In genomic region chr11:86944539-86944938, GRCm38 (mm10) we compare ENCODE assay signal across 14 mouse cellular contexts. TPM values are rescaled to one million over a fixed set of nuclear protein-coding genes. Genes with fewer than 3 reads are reported as not detected.
A peak's percentile ranks its signal among the peaks of the same experiment; 100 is the strongest.
DNase-seq lines count a peak whose midpoint lies in the region; ATAC-seq and TF ChIP-seq lines count a peak whose summit lies in the region.
"Had no signal": no experiment of that assay in that cellular context is flagged by ENCODE, and none has a peak within 500 bp of the region (broad histone marks: within the 10 kb centered on the region; RNA-seq: fewer than 3 reads in every experiment).

No protein-coding gene starts in this region.

- TF ChIP-seq CTCF in lung, adult 2 months (IDR thresholded peaks at IDR 0.05; ENCODE audit: insufficient read depth, low read length), result no peak

- TF ChIP-seq POLR2A in lung, adult 2 months (IDR thresholded peaks at IDR 0.05; ENCODE audit: borderline replicate concordance, extremely low read depth, low read depth, low read length), result no peak

- peaks cover 51% of the 10 kb centered on the region for H3K36me3 ChIP-seq in embryonic facial prominence, embryonic 13.5 days
- peaks cover 26% of the 10 kb centered on the region for H3K36me3 ChIP-seq in embryonic facial prominence, embryonic 10.5 days (replicated peaks)
- H3K36me3 ChIP-seq in stomach, embryonic 16.5 days (ENCODE audit: control insufficient read depth, insufficient read depth, low read length), result no peaks in the 10 kb centered on the region
- H3K36me3 ChIP-seq: liver, embryonic 13.5 days had no signal

- H3K4me2 ChIP-seq in embryonic facial prominence, embryonic 13.5 days, result no peak overlapping the region
- no peak overlapping the region for H3K4me2 ChIP-seq in stomach, embryonic 16.5 days (ENCODE audit: low read depth, low read length)
- H3K4me2 ChIP-seq: heart, embryonic 11.5 days; liver, embryonic 13.5 days; midbrain, embryonic 13.5 days had no signal

- H3K4me1 ChIP-seq in embryonic facial prominence, embryonic 13.5 days, result peaks cover 27% of the 10 kb centered on the region
- H3K4me1 ChIP-seq in embryonic facial prominence, embryonic 10.5 days, result peaks cover 13% of the 10 kb centered on the region
- H3K4me1 ChIP-seq in lung, adult 2 months (ENCODE audit: control insufficient read depth, insufficient read depth, low read length), result 0 out of 2 replicates have a peak, but pooled peaks cover under 1% of the 10 kb centered on the region
- peaks cover 10% of the 10 kb centered on the region; the same call in 1 of the 2 replicates for H3K4me1 ChIP-seq in stomach, embryonic 16.5 days (ENCODE audit: control insufficient read depth, insufficient read depth, low read length)
- H3K4me1 ChIP-seq: liver, embryonic 13.5 days had no signal

- WGBS in embryonic facial prominence, embryonic 13.5 days, result 55% methylated on average over 8 of the region's 8 CpGs
- 82% methylated on average over 8 of the region's 8 CpGs for WGBS in embryonic facial prominence, embryonic 10.5 days
- WGBS in lung, adult 2 months, result 55% methylated on average over 8 of the region's 8 CpGs
- WGBS in stomach, embryonic 16.5 days, result 37% methylated on average over 8 of the region's 8 CpGs

- ATAC-seq in embryonic facial prominence, embryonic 13.5 days (ENCODE audit: insufficient number of reproducible peaks, insufficient read depth, low FRiP score, low TSS enrichment, low read depth), result no peak
- ATAC-seq in stomach, embryonic 16.5 days (ENCODE audit: insufficient read depth, low FRiP score), result peak; percentile 72; the same call in 1 of the 2 replicates
- ATAC-seq: hindbrain, embryonic 16.5 days; midbrain, embryonic 13.5 days had no signal

- no peak for DNase-seq in embryonic facial prominence, embryonic 10.5 days (ENCODE audit: low spot score)
- DNase-seq in lung, postnatal 10 days, result peak; percentile 62
- no peak for DNase-seq in lung, adult 2 months
- DNase-seq in layer of hippocampus, postnatal 36 days, result peak; percentile 35 to 36
- DNase-seq in urinary bladder, postnatal 10 days (ENCODE audit: low spot score), result no peak
- no peak for DNase-seq in gastrocnemius, postnatal 10 days
- DNase-seq: cerebellum, postnatal 36 days; kidney, postnatal 25 days; liver, embryonic 13.5 days had no signal

- H3K9ac ChIP-seq in embryonic facial prominence, embryonic 13.5 days, result no peak overlapping the region
- no peak overlapping the region for H3K9ac ChIP-seq in stomach, embryonic 16.5 days (ENCODE audit: low read length)
- H3K9ac ChIP-seq: liver, embryonic 13.5 days; midbrain, embryonic 13.5 days had no signal

- H3K27me3 ChIP-seq in embryonic facial prominence, embryonic 13.5 days, result no peaks in the 10 kb centered on the region
- H3K27me3 ChIP-seq in embryonic facial prominence, embryonic 10.5 days (replicated peaks; ENCODE audit: low read depth, poor library complexity, severe bottlenecking), result no peaks in the 10 kb centered on the region
- no peaks in the 10 kb centered on the region for H3K27me3 ChIP-seq in stomach, embryonic 16.5 days (ENCODE audit: control insufficient read depth, insufficient read depth, low read length)
- H3K27me3 ChIP-seq: liver, embryonic 13.5 days; midbrain, embryonic 13.5 days had no signal

- H3K27ac ChIP-seq in embryonic facial prominence, embryonic 13.5 days, result peak overlapping the region; percentile 22; the same call in 1 of the 2 replicates
- H3K27ac ChIP-seq in embryonic facial prominence, embryonic 10.5 days (replicated peaks), result no peak overlapping the region
- no peak overlapping the region for H3K27ac ChIP-seq in stomach, embryonic 16.5 days (ENCODE audit: low read length)
- H3K27ac ChIP-seq: liver, embryonic 13.5 days; midbrain, embryonic 13.5 days had no signal

- H3K9me3 ChIP-seq in embryonic facial prominence, embryonic 13.5 days, result no peaks in the 10 kb centered on the region
- no peaks in the 10 kb centered on the region for H3K9me3 ChIP-seq in embryonic facial prominence, embryonic 10.5 days
- no peaks in the 10 kb centered on the region for H3K9me3 ChIP-seq in stomach, embryonic 16.5 days (replicated peaks; ENCODE audit: control insufficient read depth, low read length)
- H3K9me3 ChIP-seq: liver, embryonic 13.5 days; midbrain, embryonic 13.5 days had no signal

- no peak overlapping the region for H3K4me3 ChIP-seq in embryonic facial prominence, embryonic 13.5 days
- no peak overlapping the region for H3K4me3 ChIP-seq in embryonic facial prominence, embryonic 10.5 days
- H3K4me3 ChIP-seq in lung, adult 2 months (replicated peaks; ENCODE audit: extremely low read depth, low read depth, low read length), result no peak overlapping the region
- no peak overlapping the region for H3K4me3 ChIP-seq in stomach, embryonic 16.5 days (replicated peaks; ENCODE audit: low read length)
- H3K4me3 ChIP-seq: liver, embryonic 13.5 days; midbrain, embryonic 13.5 days had no signal

RNA-seq across cellular contexts. Expression of gene Ypel2, which starts 49.0 kb away (rescaled TPM):
- polyA plus RNA-seq in embryonic facial prominence, embryonic 13.5 days (2015; fragmentation: Nextera tagmentation; extraction: Ambion mirVana), result 12.2 and 14.6 TPM in 2 replicates
- polyA plus RNA-seq in embryonic facial prominence, embryonic 10.5 days (2016; fragmentation: Nextera tagmentation; extraction: Ambion mirVana), result 4.2 and 5.4 TPM in 2 replicates
- polyA plus RNA-seq in lung, adult 2 months (2012; rRNA removed), result 5.9 and 9.7 TPM in 2 replicates
- total RNA-seq in layer of hippocampus, postnatal 36 days (2021), result 10 to 100 TPM; 27.5 to 29.0 TPM
- 7.7 and 8.1 TPM in 2 replicates for polyA plus RNA-seq in stomach, embryonic 16.5 days (2015; fragmentation: Nextera tagmentation; extraction: Ambion mirVana)
- 10 to 100 TPM in 1 of 2 experiments, 1 to 10 TPM in 1; 9.8 to 11.6 TPM for total RNA-seq in gastrocnemius, postnatal 10 days (2021)

Comparison
In these comparisons a context has a peak if more than half of its experiments do, and no peak if none do; other contexts are left out.
1. DNase-seq: peak in lung, postnatal 10 days (single experiment) and layer of hippocampus, postnatal 36 days (2 of 2); none in embryonic facial prominence, embryonic 10.5 days (single experiment), lung, adult 2 months (single experiment), urinary bladder, postnatal 10 days (single experiment) and gastrocnemius, postnatal 10 days (single experiment).